Mouse (Mus musculus) 3134 (cell line): ENCODE results near the gene Plk3.

Experiments used
- DNase-seq: peaks from one replicate; pipeline ENCODE4 v3.0.0-alpha.2; 2011; ENCODE audit warnings: low spot score; ENCODE audit not compliant: insufficient read length; ENCODE audit errors: extremely low read depth

Gene Plk3

DNA sequence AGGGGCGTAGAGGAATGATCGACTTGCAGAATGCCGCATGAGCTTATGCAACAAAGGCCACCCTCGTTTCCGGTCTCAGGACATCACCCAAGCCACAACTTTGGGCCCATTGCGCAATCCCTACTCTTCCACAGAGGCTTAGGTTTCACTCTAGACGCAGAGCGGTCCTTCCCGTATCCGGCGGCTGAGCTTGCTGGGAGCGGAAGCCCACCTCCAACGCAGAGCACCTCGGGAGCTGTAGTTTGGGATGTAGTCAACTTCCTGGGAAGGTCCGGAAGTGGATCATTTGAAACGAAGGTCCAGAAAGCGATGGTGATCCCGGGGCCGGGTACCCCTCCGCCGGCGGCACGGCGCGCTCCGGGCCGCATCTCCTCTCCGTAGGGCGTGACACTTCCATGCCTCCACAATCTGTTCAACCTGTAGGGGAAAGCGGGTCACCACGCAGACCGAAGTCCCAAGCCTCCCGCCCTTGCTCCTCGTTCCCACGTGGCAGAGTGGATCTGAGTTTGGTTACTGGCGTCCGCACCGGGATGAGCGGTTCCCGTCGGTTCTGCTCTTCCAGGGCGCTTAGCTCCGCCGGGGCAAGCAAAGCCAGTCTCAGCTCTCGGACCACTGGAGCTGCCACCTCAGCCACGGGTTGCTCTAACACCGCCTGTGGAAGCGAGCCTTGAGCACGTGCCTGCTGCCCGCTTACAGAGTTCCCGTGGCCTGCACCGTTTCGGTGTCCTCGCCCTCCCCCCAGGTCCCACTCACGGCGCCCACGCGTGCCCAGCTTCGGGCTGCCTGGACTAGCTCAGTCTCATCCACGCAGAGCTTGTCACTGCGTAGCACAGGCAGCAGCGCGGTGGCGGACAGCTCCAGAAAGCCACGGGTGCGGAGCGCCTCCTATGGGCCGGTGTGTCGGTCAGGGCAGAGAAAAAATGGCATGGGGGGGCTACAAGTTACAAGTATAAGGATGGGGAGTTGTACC lies 13.0 kb downstream of the Plk3 start:
- peak; percentile 94 for DNase-seq

- DNase-seq, result no peak
These were observed 13.7 kb downstream of the Plk3 start for GRCm38 (mm10) chr4:117120052-117120444.

DNA sequence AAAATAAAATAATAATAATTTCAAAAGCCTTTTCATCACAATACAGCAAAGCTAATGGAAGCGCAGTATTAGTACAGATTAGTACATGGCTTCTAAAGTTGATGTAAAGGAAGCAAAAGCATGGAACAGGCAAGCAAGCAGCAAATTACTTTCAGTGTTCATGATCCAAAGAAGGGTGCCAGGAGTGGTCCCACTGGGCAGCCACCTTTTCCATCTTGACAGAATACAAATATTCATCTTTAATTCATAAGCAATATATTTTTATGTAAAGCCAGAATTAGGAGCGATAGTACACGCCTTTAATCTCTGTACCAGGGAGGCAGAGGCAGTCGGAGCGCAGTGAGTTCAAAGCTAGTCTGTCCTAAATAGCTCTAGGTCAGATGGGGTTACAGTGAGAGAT lies 14.1 kb downstream of the Plk3 start:
- DNase-seq, result no peak

DNA sequence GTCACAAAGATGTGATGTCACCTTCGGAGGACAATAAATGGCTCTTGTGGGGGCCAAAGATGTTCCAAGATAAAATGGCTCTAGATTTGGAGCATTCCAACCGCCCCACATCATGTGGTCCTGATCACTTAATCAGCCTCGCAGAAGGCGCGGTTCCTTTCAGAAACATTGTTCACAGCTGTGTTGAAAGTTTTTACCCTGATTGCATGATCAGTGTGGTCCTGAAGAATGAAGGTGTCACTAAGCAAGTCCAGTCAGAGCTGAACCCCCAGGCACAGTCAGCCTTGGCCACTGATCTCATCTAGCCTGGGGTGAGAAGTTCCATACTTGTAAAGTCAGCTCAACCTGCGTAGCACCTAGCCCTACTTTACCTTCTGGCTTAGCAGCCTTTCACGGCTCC lies 15.8 kb downstream of the Plk3 start:
- no peak for DNase-seq

DNA sequence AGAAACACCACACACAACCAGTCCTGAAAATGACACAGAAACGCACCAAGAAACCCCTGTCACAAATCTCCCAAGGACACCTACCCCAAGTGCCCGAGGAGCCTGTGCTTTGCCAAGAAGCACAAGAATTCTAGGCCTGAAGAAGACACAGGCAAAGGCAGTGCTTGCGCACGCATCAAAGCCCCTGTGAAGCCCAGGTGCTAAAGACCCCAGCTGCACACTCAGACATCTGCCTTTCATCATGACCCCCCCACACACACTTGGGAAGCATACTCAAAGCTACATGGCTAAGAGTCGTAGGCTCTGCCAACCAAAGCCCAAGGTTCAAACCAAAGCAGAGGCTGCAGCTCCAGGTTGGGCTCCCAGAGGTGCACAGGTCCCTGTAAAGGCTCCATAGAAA lies 18.2 kb downstream of the Plk3 start:
- no peak for DNase-seq

- no peak for DNase-seq
These were observed 20.5 kb downstream of the Plk3 start for GRCm38 (mm10) chr4:117113237-117113636.

DNA sequence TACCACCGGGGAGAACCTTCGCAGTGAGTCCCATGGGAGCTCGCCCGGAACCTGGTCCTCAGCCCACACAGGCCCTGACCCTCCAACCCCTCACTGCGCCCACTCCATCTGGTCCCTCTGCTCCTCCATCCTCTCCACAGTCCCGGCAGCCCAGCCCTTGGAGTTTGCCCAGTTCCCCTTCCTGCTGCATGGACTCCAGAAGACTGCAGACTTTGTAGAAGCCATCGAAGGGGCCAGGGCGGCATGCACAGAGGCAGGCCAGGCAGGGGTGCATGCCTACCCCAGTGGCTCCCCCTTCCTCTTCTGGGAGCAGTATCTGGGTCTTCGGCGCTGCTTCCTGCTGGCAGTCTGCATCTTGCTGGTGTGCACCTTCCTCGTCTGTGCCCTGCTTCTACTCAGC lies 22.8 kb downstream of the Plk3 start:
- no peak for DNase-seq

DNA sequence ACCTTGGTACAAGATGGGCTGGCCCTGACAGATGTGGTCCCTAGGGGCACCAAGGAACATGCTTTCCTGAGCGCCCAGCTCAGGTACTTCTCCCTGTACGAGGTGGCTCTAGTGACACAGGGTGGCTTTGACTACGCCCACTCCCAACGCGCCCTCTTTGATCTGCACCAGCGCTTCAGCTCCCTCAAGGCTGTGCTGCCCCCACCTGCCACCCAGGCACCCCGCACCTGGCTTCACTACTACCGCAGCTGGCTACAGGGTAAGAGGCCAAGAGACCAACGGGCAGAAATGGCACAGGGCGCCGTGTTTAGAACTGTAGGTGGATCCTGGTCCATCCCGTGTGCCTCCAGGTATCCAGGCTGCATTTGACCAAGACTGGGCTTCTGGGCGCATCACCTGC lies 23.5 kb downstream of the Plk3 start:
- DNase-seq, result no peak

DNA sequence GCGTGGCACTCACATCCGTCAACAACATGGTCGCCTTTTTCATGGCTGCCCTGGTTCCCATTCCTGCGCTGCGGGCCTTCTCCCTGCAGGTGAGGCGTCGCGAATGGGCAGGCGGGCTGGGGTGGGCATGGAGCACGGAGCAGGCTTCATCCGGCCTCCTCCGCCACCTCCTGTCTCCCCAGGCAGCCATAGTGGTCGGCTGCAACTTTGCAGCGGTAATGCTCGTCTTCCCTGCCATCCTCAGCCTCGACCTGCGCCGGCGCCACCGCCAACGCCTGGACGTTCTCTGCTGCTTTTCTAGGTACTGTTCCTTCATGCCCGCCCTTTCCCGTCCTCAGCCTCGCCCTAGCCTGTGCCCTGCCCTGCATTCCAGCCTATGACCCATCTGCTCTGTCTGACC lies 24.4 kb downstream of the Plk3 start:
- no peak for DNase-seq

DNA sequence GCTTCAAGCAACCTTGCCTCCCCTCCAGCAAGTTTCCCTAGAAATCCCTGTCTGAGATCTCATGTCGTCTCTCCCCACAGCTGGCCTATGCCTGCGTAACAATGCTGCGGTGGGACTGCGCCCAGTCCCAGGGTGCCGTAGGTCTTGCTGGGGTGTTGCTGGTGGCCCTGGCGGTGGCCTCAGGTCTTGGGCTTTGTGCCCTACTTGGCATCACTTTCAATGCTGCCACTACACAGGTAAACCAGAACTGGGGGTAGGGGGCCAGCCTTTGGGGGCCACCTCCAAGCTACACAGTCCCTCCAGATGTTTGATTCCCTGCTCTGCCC lies 25.3 kb downstream of the Plk3 start:
- no peak for DNase-seq

GRCm38 (mm10) chr4:117107813-117108523 lies 25.8 kb downstream of the Plk3 start:
- DNase-seq, result no peak

DNA sequence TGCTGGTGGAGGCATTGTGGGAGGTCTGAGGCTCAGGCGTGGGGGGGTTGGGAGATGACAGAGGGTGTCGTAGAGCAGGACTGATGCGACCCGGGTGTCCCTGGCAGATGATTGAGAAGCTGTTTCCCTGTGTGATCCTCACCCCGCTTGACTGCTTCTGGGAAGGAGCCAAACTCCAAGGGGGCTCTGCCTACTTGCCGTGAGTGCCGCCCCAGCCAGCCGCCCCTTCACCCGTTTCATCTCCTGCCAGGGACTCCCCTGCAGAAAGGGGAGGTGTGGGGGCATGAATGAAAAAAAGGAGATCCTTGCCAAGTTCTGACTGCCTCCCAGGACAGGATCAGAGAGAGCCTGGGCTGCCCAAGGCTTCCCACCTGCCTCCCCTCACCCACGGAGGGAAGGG lies 28.6 kb downstream of the Plk3 start:
- no peak for DNase-seq

DNA sequence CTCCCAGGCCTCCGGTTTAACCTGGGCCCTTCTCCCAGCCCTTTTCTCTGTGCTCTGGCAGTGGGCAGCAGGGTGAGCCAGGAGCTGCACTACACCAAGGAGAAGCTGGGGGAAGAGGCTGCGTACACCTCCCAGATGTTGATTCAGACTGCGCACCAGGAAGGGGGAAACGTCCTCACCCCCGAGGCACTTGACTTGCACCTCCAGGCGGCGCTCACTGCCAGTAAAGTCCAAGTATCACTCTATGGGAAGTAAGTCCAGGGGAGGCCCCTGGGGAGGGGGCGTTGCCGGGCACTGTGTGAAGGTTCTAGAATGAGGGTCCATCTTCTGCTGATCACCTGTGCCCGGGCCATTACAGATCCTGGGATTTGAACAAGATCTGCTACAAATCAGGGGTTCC lies 29.1 kb downstream of the Plk3 start:
- no peak for DNase-seq

DNA sequence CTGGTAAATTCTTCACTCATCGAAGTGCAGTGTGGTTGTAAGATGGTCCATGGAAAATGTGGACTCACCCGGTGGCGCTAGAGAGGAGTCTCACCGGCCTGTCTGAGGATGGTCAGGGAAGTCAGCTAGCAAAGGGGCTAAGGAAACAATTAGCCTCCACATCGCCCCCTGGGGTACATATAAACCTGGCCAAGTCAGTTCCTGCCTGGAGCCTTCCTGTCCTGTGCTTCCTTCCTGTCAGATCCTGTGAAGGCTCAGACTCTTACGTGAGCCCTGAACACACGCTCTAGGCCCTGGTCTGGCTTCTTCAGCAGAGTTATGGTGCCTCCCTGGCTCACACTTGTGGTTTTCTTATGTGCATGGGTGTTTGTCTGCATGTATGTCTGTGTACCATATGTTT lies 32.5 kb downstream of the Plk3 start:
- DNase-seq, result no peak

- no peak for DNase-seq
These were observed 33.7 kb downstream of the Plk3 start for GRCm38 (mm10) chr4:117100036-117100435.

DNA sequence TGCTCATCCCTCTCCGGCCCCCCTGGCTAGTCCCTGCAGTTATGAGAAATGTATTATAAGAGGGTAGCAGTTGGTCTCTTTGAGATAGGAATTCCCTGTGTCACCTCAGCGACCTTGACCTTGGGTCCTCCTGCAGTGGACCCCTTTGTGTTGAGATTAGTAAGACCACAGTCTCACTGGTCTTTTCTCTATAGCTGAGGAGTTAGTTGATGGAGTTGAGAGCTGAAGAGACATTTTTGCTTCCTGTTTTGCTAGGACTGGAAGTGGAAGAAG lies 35.1 kb downstream of the Plk3 start:
- no peak for DNase-seq

- DNase-seq, result no peak
These were observed 35.6 kb downstream of the Plk3 start for GRCm38 (mm10) chr4:117097969-117098763.

GRCm38 (mm10) chr4:117096666-117097065 lies 37.1 kb downstream of the Plk3 start:
- no peak for DNase-seq

GRCm38 (mm10) chr4:117095551-117096452 lies 38.0 kb downstream of the Plk3 start, which contains the start of gene Ptch2:
Gene Ptch2, plus strand, starts transcription at chr4:117096075.
- DNase-seq, result no peak

- DNase-seq, result no peak
These were observed 39.0 kb downstream of the Plk3 start for GRCm38 (mm10) chr4:117094626-117095361.
